Mouse (Mus musculus) intestine, embryonic 16.5 days (tissue): ENCODE data around the gene Tenm3. TPM values are rescaled to one million over a fixed set of nuclear protein-coding genes. Genes with fewer than 3 reads are reported as not detected.

ENCODE experiments used
- ATAC-seq: fragments of 200-750 bp; cut with Nextera tagmentation; 2 replicates; pipeline ENCODE4 v1.8.0; 2017; ENCODE audit warnings: moderate TSS enrichment, moderate library complexity
- H3K27ac ChIP-seq: fragments of 300-500 bp; sonication (generic); 2 replicates; pipeline ENCODE4 v1.5.1; 2014; ENCODE audit warnings: mild to moderate bottlenecking, low read length
- H3K27me3 ChIP-seq: fragments of 300-500 bp; sonication (generic); replicated peaks from 2 replicates; pipeline ENCODE4 v1.6.1; 2014; ENCODE audit warnings: low read length, control low read depth, mixed read lengths; ENCODE audit not compliant: control insufficient read depth, insufficient read depth
- H3K36me3 ChIP-seq: fragments of 300-500 bp; sonication (generic); 2 replicates; pipeline ENCODE4 v1.6.1; 2014; ENCODE audit warnings: low read length, control low read depth; ENCODE audit not compliant: control insufficient read depth, insufficient read depth
- H3K4me1 ChIP-seq: fragments of 300-500 bp; sonication (generic); 2 replicates; pipeline ENCODE4 v1.6.1; 2014; ENCODE audit warnings: low read length, control low read depth, mixed read lengths; ENCODE audit not compliant: control insufficient read depth, insufficient read depth
- H3K4me2 ChIP-seq: fragments of 300-500 bp; sonication (generic); 2 replicates; pipeline ENCODE4 v1.6.1; 2014; ENCODE audit warnings: low read depth, low read length, control low read depth
- H3K4me3 ChIP-seq: fragments of 300-500 bp; sonication (generic); 2 replicates; pipeline ENCODE4 v1.5.1; 2014; ENCODE audit warnings: mild to moderate bottlenecking, low read length
- H3K9ac ChIP-seq: fragments of 300-500 bp; sonication (generic); 2 replicates; pipeline ENCODE4 v1.6.1; 2014; ENCODE audit warnings: low read depth, low read length
- H3K9me3 ChIP-seq: fragments of 300-500 bp; sonication (generic); 2 replicates; pipeline ENCODE4 v1.6.1; 2016; ENCODE audit warnings: low read length, control low read depth; ENCODE audit not compliant: control insufficient read depth
- WGBS: fragments of 180-500 bp; shearing (Covaris S2); extraction: QIAGEN DNeasy Blood & Tissue Kit; methylation state at CpG from one replicate; pipeline ENCODE4 v1.1.7; 2014; 5-methylcytosine and 5-hydroxymethylcytosine counted together
- polyA plus RNA-seq: library from polyadenylated mRNA; unstranded; fragments of >200 nt; fragmentation: Nextera tagmentation; extraction: Ambion mirVana; gene quantifications from 2 replicates; pipeline ENCODE4 v1.2.1, GENCODE M21; 2015

The Tenm3 gene
- polyA plus RNA-seq, 1 experiment from 2014 or later: 11.3 TPM

- Histone ChIP-seq H3K9me3 (no peaks in the 10 kb centered on the region), H3K4me1 (no peaks in the 10 kb centered on the region), H3K9ac (no peak overlapping the region), H3K27ac (no peak overlapping the region), H3K36me3 (no peaks in the 10 kb centered on the region), H3K4me2 (no peak overlapping the region), H3K27me3 (no peaks in the 10 kb centered on the region), H3K4me3 (no peak overlapping the region)
- no peak for ATAC-seq
- WGBS: 76% methylated on average over 3 of the region's 3 CpGs
Observed at GRCm38 (mm10) chr8:48764011-48764410, 79.7 kb downstream of the Tenm3 start.

GRCm38 (mm10) chr8:48756874-48757273 lies 86.9 kb downstream of the Tenm3 start:
- no peak overlapping the region for H3K27ac ChIP-seq
- peaks cover 6% of the 10 kb centered on the region for H3K4me1 ChIP-seq
- no peak overlapping the region for H3K9ac ChIP-seq
- no peak for ATAC-seq
- H3K36me3 ChIP-seq: no peaks in the 10 kb centered on the region
- H3K9me3 ChIP-seq: no peaks in the 10 kb centered on the region
- H3K27me3 ChIP-seq: no peaks in the 10 kb centered on the region
- H3K4me3 ChIP-seq: no peak overlapping the region
- no peak overlapping the region for H3K4me2 ChIP-seq
- 77% methylated on average over 2 of the region's 2 CpGs for WGBS

- no peak overlapping the region for H3K9ac ChIP-seq
- peaks cover 6% of the 10 kb centered on the region for H3K4me1 ChIP-seq
- 42% methylated on average over 7 of the region's 7 CpGs for WGBS
- no peaks in the 10 kb centered on the region for H3K27me3 ChIP-seq
- H3K4me3 ChIP-seq: no peak overlapping the region
- H3K27ac ChIP-seq: no peak overlapping the region
- ATAC-seq: peak; percentile 88
- H3K4me2 ChIP-seq: no peak overlapping the region
- H3K36me3 ChIP-seq: no peaks in the 10 kb centered on the region
- no peaks in the 10 kb centered on the region for H3K9me3 ChIP-seq
Observed at GRCm38 (mm10) chr8:48755492-48755891, 88.3 kb downstream of the Tenm3 start.

- no peak overlapping the region for H3K4me2 ChIP-seq
- no peak for ATAC-seq
- peaks cover 6% of the 10 kb centered on the region for H3K4me1 ChIP-seq
- no peak overlapping the region for H3K9ac ChIP-seq
- no peak overlapping the region for H3K4me3 ChIP-seq
- no peaks in the 10 kb centered on the region for H3K9me3 ChIP-seq
- no peak overlapping the region for H3K27ac ChIP-seq
- H3K36me3 ChIP-seq: no peaks in the 10 kb centered on the region
- no peaks in the 10 kb centered on the region for H3K27me3 ChIP-seq
- 74% methylated on average over 2 of the region's 2 CpGs for WGBS
Observed at GRCm38 (mm10) chr8:48754959-48755358, 88.8 kb downstream of the Tenm3 start.

- 96% methylated on average over 5 of the region's 5 CpGs for WGBS
- Histone ChIP-seq H3K4me2 (no peak overlapping the region), H3K36me3 (no peaks in the 10 kb centered on the region), H3K4me1 (peaks cover 6% of the 10 kb centered on the region), H3K27me3 (no peaks in the 10 kb centered on the region), H3K4me3 (no peak overlapping the region), H3K27ac (no peak overlapping the region), H3K9ac (no peak overlapping the region), H3K9me3 (no peaks in the 10 kb centered on the region)
- no peak for ATAC-seq
Observed at GRCm38 (mm10) chr8:48751965-48752364, 91.8 kb downstream of the Tenm3 start.

- ATAC-seq: 0 out of 2 replicates have a peak, but pooled peaks have one; percentile 23
- Histone ChIP-seq H3K4me1 (no peaks in the 10 kb centered on the region), H3K4me2 (no peak overlapping the region), H3K36me3 (no peaks in the 10 kb centered on the region), H3K9me3 (no peaks in the 10 kb centered on the region), H3K27ac (no peak overlapping the region), H3K9ac (no peak overlapping the region), H3K4me3 (no peak overlapping the region), H3K27me3 (no peaks in the 10 kb centered on the region)
- 51% methylated on average over 13 of the region's 13 CpGs for WGBS
Observed at GRCm38 (mm10) chr8:48748503-48749059, 95.2 kb downstream of the Tenm3 start.

GRCm38 (mm10) chr8:48743912-48744311 lies 99.8 kb downstream of the Tenm3 start:
- 88% methylated on average over 4 of the region's 4 CpGs for WGBS
- Histone ChIP-seq H3K36me3 (no peaks in the 10 kb centered on the region), H3K9me3 (no peaks in the 10 kb centered on the region), H3K27ac (no peak overlapping the region), H3K4me3 (no peak overlapping the region), H3K4me2 (no peak overlapping the region), H3K27me3 (no peaks in the 10 kb centered on the region), H3K4me1 (peaks cover 7% of the 10 kb centered on the region), H3K9ac (no peak overlapping the region)
- no peak for ATAC-seq

- H3K4me3 ChIP-seq: no peak overlapping the region
- no peaks in the 10 kb centered on the region for H3K27me3 ChIP-seq
- H3K4me1 ChIP-seq: peaks cover 7% of the 10 kb centered on the region
- no peak overlapping the region for H3K4me2 ChIP-seq
- no peaks in the 10 kb centered on the region for H3K36me3 ChIP-seq
- H3K9me3 ChIP-seq: no peaks in the 10 kb centered on the region
- 87% methylated on average over 6 of the region's 6 CpGs for WGBS
- H3K9ac ChIP-seq: no peak overlapping the region
- ATAC-seq: no peak
- H3K27ac ChIP-seq: no peak overlapping the region
Observed at GRCm38 (mm10) chr8:48742741-48743140, 101.0 kb downstream of the Tenm3 start.

- no peaks in the 10 kb centered on the region for H3K27me3 ChIP-seq
- H3K9ac ChIP-seq: no peak overlapping the region
- H3K27ac ChIP-seq: no peak overlapping the region
- WGBS: 50% methylated on average over 11 of the region's 11 CpGs
- no peaks in the 10 kb centered on the region for H3K36me3 ChIP-seq
- no peak for ATAC-seq
- H3K4me3 ChIP-seq: no peak overlapping the region
- H3K4me1 ChIP-seq: peaks cover 7% of the 10 kb centered on the region
- no peaks in the 10 kb centered on the region for H3K9me3 ChIP-seq
- peak overlapping the region; percentile 51 for H3K4me2 ChIP-seq
Observed at GRCm38 (mm10) chr8:48740951-48741350, 102.8 kb downstream of the Tenm3 start.
